Mouse (Mus musculus) yolk sac, embryonic 10.5 days (tissue): Measurements from ENCODE around the gene Ear6.
"Not testable (repeated sequence)": the region's sequence is repeated elsewhere in the genome, so short reads cannot be mapped to it uniquely, and the experiment has no call there.

Experiments used
- DNase-seq: peaks from one replicate; pipeline ENCODE4 v3.0.0-alpha.2; 2017; ENCODE audit warnings: low spot score

Ear6 gene

GRCm38 (mm10) chr14:51853399-51853798 is at the start of gene Ear6:
Ear6 (plus strand) TSS chr14:51853699.
- DNase-seq: no peak

GRCm38 (mm10) chr14:51826625-51827024 is 26.9 kb upstream of the Ear6 start:
- DNase-seq: no peak

DNA sequence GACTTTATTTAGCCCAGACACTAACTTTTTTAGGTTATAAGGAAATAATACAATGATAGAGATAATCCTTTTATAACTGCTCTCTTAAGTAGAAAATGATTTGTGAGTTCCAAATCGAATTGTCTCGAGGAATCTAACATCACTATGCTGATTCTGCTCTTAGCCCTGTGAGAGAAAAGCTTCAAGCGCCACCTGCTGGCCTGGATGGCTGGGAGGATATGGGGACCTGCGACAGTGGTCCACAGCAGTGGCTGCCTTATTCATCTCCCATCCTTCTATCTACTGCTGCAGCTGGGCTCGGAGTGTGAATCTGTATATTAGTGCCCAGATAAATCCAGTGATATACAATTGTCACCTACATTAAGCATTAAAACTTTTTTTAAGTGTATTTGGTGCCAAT is 25.7 kb upstream of the Ear6 start:
- DNase-seq: not testable (repeated sequence)

- DNase-seq: no peak
Measured at GRCm38 (mm10) chr14:51829188-51829587, 24.3 kb upstream of the Ear6 start.

GRCm38 (mm10) chr14:51838480-51838879 is 15.0 kb upstream of the Ear6 start:
- not testable (repeated sequence) for DNase-seq

GRCm38 (mm10) chr14:51842250-51842649 is 11.2 kb upstream of the Ear6 start:
- no peak for DNase-seq

DNA sequence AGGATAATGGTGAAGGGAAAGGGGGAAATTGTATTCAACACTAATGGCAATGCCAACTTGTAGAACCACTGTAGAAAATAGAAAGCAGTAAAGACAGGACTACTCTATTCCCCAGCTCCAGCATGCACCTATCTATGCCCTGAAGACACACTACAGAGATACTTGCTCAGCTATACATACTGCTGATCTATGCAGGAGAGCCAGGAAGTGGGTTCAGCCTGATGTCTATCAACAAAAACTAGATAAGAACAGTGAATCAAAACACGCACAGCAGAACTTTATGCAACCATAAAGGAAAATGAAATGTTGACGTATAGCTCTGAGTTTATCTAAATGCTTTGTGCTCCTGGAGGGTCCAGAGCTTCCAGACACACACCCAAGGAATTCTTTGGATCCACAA is 10.7 kb upstream of the Ear6 start:
- DNase-seq: no peak

DNA sequence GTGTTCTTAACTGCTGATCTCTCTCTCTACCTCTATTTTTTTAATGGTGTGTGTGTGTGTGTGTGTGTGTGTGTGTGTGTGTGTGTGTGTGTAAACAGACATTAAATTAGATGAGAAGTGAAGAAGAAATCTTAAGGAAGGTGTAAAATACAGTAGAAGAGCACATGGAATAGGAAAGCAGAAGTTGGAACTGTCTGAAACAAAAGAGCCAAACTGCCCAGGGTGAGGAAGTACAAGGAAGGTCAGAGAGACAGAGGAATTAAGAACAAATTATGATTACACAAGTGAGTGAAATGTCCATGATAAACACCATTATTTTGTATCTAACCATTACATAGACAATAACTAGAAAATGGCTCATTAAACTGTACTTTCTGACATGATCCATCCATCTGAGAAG is 9.6 kb upstream of the Ear6 start:
- no peak for DNase-seq

DNA sequence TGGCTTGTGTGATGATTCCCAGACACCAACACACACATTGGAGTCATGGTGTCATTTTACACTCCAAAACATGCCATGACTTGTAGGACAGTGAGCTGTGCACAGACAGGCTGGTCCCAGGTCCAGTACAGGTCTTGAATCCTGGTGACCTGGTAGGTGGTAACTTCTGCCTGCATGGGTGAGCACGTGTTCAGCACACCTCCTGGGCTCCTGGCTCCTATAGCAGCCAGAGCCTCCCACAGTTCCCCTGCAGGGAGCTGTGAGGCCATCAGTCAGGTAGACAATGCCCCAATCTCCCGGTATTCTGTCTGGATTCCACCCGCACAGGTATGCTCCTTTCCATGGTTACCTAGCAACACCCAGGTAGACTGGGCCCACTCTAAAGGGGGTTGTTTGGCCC is 6.9 kb upstream of the Ear6 start:
- no peak for DNase-seq

GRCm38 (mm10) chr14:51851006-51851405 is 2.5 kb upstream of the Ear6 start:
- DNase-seq: not testable (repeated sequence)

DNA sequence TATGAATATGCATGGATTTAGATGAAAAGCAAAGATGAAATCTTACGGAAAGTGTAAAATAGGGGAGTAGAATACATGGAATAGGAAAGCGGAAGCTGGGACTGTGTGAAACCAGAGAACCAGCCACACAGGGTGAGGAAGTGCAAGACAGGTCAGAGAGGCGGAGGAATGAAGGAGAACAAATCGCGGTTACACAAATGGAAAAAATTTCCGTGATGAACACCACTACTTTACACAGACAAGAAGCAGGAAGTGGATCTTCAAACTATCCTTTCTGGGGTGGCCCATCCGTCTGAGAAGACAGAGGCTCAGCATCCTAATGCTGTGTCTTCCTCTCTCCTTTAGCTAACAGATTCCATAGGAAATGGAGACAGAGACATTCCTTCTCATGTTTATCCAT is 1.8 kb downstream of the Ear6 start:
- not testable (repeated sequence) for DNase-seq

DNA sequence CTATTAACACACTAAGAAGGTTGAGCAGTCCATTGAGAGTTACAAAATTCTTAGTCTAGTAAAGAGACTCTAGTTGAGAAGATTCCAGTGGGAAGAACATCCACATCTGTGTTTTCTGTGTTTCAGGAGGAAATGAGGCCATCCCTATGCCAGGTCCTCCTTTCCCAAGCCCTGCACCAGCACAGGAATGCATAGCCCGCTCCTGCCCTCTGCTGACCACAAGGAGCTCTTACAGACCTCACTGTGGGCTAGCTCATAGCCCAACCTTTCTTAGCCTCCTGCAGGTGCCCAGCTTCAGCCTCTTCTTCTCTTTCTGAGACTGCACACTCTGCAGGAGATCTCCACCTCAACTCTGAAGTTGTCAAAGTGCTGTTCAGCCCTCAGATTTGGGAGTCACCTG is 10.1 kb downstream of the Ear6 start:
- not testable (repeated sequence) for DNase-seq

DNA sequence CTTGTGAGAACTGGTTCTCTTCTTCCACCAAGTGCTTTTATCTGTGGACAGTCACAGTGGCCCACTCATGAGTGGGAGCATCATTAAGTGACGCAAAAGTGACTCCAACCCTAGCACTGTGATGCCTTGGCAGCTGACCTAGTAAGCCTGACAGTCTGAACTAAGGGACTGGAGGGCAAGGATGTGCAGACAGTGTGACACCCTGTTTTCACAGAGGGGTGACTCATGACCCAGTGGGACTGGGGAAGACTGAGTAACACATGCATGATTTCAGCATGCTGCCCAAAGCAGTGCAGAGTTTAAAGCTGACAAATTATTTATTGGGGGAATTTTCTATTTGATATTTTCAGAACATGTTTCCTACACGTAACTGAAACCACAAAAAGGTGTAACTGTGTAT is 17.3 kb downstream of the Ear6 start:
- DNase-seq: no peak

DNA sequence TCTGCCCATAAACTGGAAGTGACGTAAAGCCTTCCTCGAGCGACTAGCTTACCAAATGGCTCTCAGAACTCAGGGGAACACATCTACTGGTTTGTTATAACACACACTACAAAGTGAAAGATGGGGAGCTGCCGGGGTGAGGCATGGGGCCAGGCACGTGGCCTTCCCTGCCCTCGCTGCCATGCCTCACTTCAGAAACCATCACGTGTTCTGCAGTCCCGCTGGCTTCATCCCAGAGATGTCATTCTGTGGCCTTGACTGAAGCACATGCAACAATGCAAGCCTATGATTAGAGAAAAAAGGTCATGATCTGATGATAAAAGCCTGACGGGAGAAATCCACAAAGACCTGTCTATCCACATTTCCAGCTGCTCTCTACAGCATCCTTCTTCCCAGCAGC is 18.2 kb downstream of the Ear6 start:
- no peak for DNase-seq

DNA sequence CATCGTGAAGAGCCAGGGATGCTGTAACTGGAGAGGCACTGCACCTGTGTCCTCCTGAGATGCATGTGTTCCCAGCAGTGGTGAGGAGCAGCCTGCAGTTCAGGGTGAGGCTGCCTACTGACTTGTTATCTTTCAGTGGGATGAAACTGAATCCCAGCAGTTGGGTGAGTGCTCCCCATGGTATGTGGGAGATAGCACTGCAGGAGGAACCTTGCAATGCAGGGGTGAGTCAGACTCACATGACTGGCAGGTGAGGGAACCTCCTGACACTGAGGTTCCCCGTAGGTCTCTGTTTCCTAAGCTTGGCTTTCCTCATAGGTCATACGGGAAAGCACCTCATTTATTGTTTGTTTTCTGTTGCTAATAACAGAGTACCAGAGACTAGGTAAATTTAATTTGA is 24.0 kb downstream of the Ear6 start:
- no peak for DNase-seq

- DNase-seq: peak; percentile 79
Measured at GRCm38 (mm10) chr14:51883527-51884030, 30.1 kb downstream of the Ear6 start.

DNA sequence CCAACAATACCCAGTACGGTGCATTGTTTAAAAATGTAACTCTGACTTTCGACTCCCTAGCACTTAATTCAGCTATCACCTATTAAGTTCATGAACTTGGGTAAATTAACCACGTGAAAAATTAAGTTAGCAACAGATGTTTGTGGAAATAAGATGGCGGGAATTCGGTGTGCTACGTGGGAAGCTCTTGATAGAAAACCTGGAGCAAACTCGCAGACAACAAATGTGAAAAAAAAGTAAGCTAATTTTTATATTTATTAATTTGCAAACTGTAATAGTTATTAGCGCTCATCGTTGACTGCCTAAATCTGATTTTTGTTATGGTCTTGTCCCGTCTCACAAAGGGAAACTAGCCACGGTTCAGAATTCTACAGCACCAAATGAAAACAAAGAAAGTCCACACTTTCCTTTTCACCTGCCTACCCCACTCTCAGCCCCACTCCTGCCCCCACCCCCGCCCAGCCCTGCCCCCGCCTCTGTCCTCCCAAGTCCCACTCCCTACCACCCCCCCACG is 30.6 kb downstream of the Ear6 start:
- no peak for DNase-seq

DNA sequence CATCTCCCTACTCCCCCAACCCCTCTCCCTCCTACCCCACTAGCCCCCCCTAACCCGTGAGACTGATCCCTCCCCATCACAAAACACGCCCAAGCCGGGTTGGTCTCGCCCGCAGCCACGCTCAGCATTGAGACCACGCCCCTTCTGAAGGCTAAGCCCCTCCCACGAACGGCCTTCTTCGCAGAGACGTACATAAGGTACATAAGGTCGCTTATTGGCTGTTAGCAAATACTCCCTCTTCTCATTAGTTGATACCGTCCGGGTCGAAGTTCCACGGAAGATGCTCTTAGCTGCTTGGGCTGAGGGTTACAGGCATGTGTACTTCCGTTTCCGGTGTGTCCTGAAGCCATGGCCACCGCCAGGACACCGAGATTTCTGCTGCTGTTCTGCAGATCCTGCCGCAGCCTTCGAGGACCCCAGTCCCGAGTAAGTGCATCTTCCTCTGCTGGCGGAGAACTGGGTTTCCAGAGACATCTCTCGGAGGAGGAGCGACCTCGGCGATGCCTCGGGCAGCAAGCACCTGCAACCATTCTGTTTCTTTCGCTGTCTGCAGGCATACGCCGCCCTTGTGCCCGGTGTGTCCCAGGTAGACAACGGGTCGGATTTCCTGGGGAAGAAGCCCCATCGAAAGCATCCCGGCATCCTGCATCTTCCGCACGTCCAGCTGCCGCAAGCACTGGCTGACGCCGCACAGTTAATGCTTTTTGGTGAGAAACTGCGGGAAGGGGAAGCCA is 31.3 kb downstream of the Ear6 start, which contains the start of gene Mettl17:
Gene Mettl17, plus strand, starts transcription at position 245 of the 734 bp plus-strand sequence.
- DNase-seq: peak; percentile 97

- DNase-seq: no peak
Measured at GRCm38 (mm10) chr14:51886051-51886450, 32.6 kb downstream of the Ear6 start.

DNA sequence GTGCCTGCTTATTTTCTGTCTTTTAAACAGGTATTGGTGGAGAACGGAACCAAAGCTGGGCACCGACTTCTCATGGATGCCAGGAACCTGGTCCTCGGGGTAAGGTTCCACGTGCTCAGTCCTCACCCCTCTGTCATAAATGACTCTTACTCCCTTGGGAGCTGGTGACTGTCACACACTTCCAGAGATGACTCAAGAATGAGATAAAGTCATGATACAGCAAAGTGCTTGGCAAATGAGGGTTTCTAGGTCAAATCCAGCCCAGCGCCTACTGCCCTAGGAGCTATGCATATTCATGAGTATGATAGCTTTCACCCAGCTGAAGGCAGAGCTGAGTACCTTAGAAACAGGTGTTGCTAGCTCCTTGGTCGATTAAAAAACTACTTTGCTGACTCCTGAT is 36.3 kb downstream of the Ear6 start:
- DNase-seq: no peak

GRCm38 (mm10) chr14:51892191-51892939 is 38.9 kb downstream of the Ear6 start, which contains the start of gene Slc39a2:
Slc39a2 (plus strand) TSS chr14:51892889.
- no peak for DNase-seq

GRCm38 (mm10) chr14:51893094-51893794 is 39.7 kb downstream of the Ear6 start:
- no peak for DNase-seq
